Mouse (Mus musculus): Measurements from ENCODE around the gene Lcn8. TPM values are rescaled to one million over a fixed set of nuclear protein-coding genes. Genes with fewer than 3 reads are reported as not detected.
A peak's percentile ranks its signal among the peaks of the same experiment; 100 is the strongest.

Gene Lcn8
- polyA plus RNA-seq, 1 experiment = not detected

GRCm38 (mm10) chr2:25633616-25634015 is 19.3 kb upstream of the Lcn8 start:
- TF ChIP-seq CTCF (IDR thresholded peaks at IDR 0.05; ENCODE audit: borderline replicate concordance, extremely low read depth, insufficient read depth, insufficient read length) (no peak), POLR2A (IDR thresholded peaks at IDR 0.05; ENCODE audit: borderline replicate concordance, extremely low read depth, insufficient read depth, insufficient read length, poor library complexity, severe bottlenecking) (no peak)
- DNase-seq (ENCODE audit: low read depth) = no peak

GRCm38 (mm10) chr2:25634046-25634445 is 18.9 kb upstream of the Lcn8 start:
- no peak for DNase-seq (ENCODE audit: low read depth)
- TF ChIP-seq POLR2A (IDR thresholded peaks at IDR 0.05; ENCODE audit: borderline replicate concordance, extremely low read depth, insufficient read depth, insufficient read length, poor library complexity, severe bottlenecking) (no peak), CTCF (IDR thresholded peaks at IDR 0.05; ENCODE audit: borderline replicate concordance, extremely low read depth, insufficient read depth, insufficient read length) (no peak)

- peak; percentile 64 for DNase-seq (ENCODE audit: low read depth)
- TF ChIP-seq CTCF (IDR thresholded peaks at IDR 0.05; ENCODE audit: borderline replicate concordance, extremely low read depth, insufficient read depth, insufficient read length) = peak; percentile 72; the same call in 1 of the 2 replicates
- TF ChIP-seq POLR2A (IDR thresholded peaks at IDR 0.05; ENCODE audit: borderline replicate concordance, extremely low read depth, insufficient read depth, insufficient read length, poor library complexity, severe bottlenecking) = no peak
These were observed 13.0 kb upstream of the Lcn8 start for GRCm38 (mm10) chr2:25639890-25640289.

- TF ChIP-seq POLR2A (IDR thresholded peaks at IDR 0.05; ENCODE audit: borderline replicate concordance, extremely low read depth, insufficient read depth, insufficient read length, poor library complexity, severe bottlenecking) (no peak), CTCF (IDR thresholded peaks at IDR 0.05; ENCODE audit: borderline replicate concordance, extremely low read depth, insufficient read depth, insufficient read length) (no peak)
- DNase-seq (ENCODE audit: low read depth) = no peak
These were observed 1.6 kb downstream of the Lcn8 start for GRCm38 (mm10) chr2:25654502-25654901.

- DNase-seq (ENCODE audit: low read depth) = no peak
- TF ChIP-seq POLR2A (IDR thresholded peaks at IDR 0.05; ENCODE audit: borderline replicate concordance, extremely low read depth, insufficient read depth, insufficient read length, poor library complexity, severe bottlenecking) = no peak
- no peak for TF ChIP-seq CTCF (IDR thresholded peaks at IDR 0.05; ENCODE audit: borderline replicate concordance, extremely low read depth, insufficient read depth, insufficient read length)
These were observed 3.8 kb downstream of the Lcn8 start for GRCm38 (mm10) chr2:25656691-25657090.

- peak; percentile 5 for DNase-seq (ENCODE audit: low read depth)
- no peak for TF ChIP-seq CTCF (IDR thresholded peaks at IDR 0.05; ENCODE audit: borderline replicate concordance, extremely low read depth, insufficient read depth, insufficient read length)
These were observed 4.3 kb downstream of the Lcn8 start for GRCm38 (mm10) chr2:25657246-25657645.

GRCm38 (mm10) chr2:25657652-25658051 is 4.7 kb downstream of the Lcn8 start, which contains the start of gene Lcn5:
Lcn5 (plus strand) TSS chr2:25657952.
- TF ChIP-seq CTCF (IDR thresholded peaks at IDR 0.05; ENCODE audit: borderline replicate concordance, extremely low read depth, insufficient read depth, insufficient read length) (no peak), POLR2A (IDR thresholded peaks at IDR 0.05; ENCODE audit: borderline replicate concordance, extremely low read depth, insufficient read depth, insufficient read length, poor library complexity, severe bottlenecking) (no peak)
- DNase-seq (ENCODE audit: low read depth) = no peak

GRCm38 (mm10) chr2:25660279-25660678 is 7.4 kb downstream of the Lcn8 start:
- TF ChIP-seq POLR2A (IDR thresholded peaks at IDR 0.05; ENCODE audit: borderline replicate concordance, extremely low read depth, insufficient read depth, insufficient read length, poor library complexity, severe bottlenecking) (no peak), CTCF (IDR thresholded peaks at IDR 0.05; ENCODE audit: borderline replicate concordance, extremely low read depth, insufficient read depth, insufficient read length) (no peak)

GRCm38 (mm10) chr2:25661245-25661970 is 8.5 kb downstream of the Lcn8 start:
- TF ChIP-seq POLR2A (IDR thresholded peaks at IDR 0.05; ENCODE audit: borderline replicate concordance, extremely low read depth, insufficient read depth, insufficient read length, poor library complexity, severe bottlenecking) (no peak), CTCF (IDR thresholded peaks at IDR 0.05; ENCODE audit: borderline replicate concordance, extremely low read depth, insufficient read depth, insufficient read length) (no peak)
- no peak for DNase-seq (ENCODE audit: low read depth)

More at GRCm38 (mm10) chr2:25660279-25660678, 7.4 kb downstream of the Lcn8 start:
- no peak for DNase-seq (ENCODE audit: low read depth)

GRCm38 (mm10) chr2:25663511-25663910 is 10.6 kb downstream of the Lcn8 start:
- no peak for TF ChIP-seq POLR2A (IDR thresholded peaks at IDR 0.05; ENCODE audit: borderline replicate concordance, extremely low read depth, insufficient read depth, insufficient read length, poor library complexity, severe bottlenecking)
- peak; percentile 64; the same call in 1 of the 2 replicates for TF ChIP-seq CTCF (IDR thresholded peaks at IDR 0.05; ENCODE audit: borderline replicate concordance, extremely low read depth, insufficient read depth, insufficient read length)
- DNase-seq (ENCODE audit: low read depth) = peak; percentile 21

- TF ChIP-seq CTCF (IDR thresholded peaks at IDR 0.05; ENCODE audit: borderline replicate concordance, extremely low read depth, insufficient read depth, insufficient read length) (no peak), POLR2A (IDR thresholded peaks at IDR 0.05; ENCODE audit: borderline replicate concordance, extremely low read depth, insufficient read depth, insufficient read length, poor library complexity, severe bottlenecking) (no peak)
- no peak for DNase-seq (ENCODE audit: low read depth)
These were observed 11.2 kb downstream of the Lcn8 start for GRCm38 (mm10) chr2:25664125-25664524.

GRCm38 (mm10) chr2:25666516-25666915 is 13.6 kb downstream of the Lcn8 start:
- TF ChIP-seq CTCF (IDR thresholded peaks at IDR 0.05; ENCODE audit: borderline replicate concordance, extremely low read depth, insufficient read depth, insufficient read length) (no peak), POLR2A (IDR thresholded peaks at IDR 0.05; ENCODE audit: borderline replicate concordance, extremely low read depth, insufficient read depth, insufficient read length, poor library complexity, severe bottlenecking) (no peak)
- DNase-seq (ENCODE audit: low read depth) = no peak

All from brain, embryonic 14.5 days (tissue).